Mouse (Mus musculus) lung, adult 2 months (tissue): Measurements from ENCODE around the gene Hdac9.

Experiments
- CTCF ChIP-seq: fragments of 200-500 bp; IDR thresholded peaks from 2 replicates; pipeline ENCODE4 v1.5.1; 2011; ENCODE audit warnings: mild to moderate bottlenecking, low read length, control low read depth; ENCODE audit not compliant: insufficient read depth
- POLR2A ChIP-seq: fragments of 200-500 bp; IDR thresholded peaks from 2 replicates; pipeline ENCODE4 v1.6.1; 2011; ENCODE audit warnings: low read depth, mild to moderate bottlenecking, control low read depth, low read length, borderline replicate concordance; ENCODE audit errors: extremely low read depth

GRCm38 (mm10) chr12:34724274-34724673 lies 192.6 kb downstream of the Hdac9 start:
- TF ChIP-seq POLR2A (no peak), CTCF (no peak)
